Mouse (Mus musculus) MEL (cell line): ENCODE measurements at regions not wholly inside any gene's neighbourhood (a gene's known extent, or its start where the extent isn't known, plus 50 kb on each side); places are given as distances from the start of the nearest gene placed in this dataset.

Experiments
- DNase-seq: peaks from one replicate; pipeline ENCODE4 v3.0.0; 2011; ENCODE audit warnings: low read depth, low spot score
- H3K27ac ChIP-seq: 2 replicates; pipeline ENCODE4 v1.5.1; 2012; ENCODE audit warnings: low read depth, mild to moderate bottlenecking, control low read depth, low read length, moderate library complexity; ENCODE audit not compliant: control insufficient read depth
- H3K27me3 ChIP-seq, 2 experiments: fragments of 150-350 bp in 1 of 2; sonication (generic) in 1 of 2; 2 replicates each; pipeline ENCODE4 v1.6.1; 2012; ENCODE audit warnings: low read length in 2 of 2, mild to moderate bottlenecking in 2 of 2, improper control_type of control experiment in 1 of 2, moderate library complexity in 1 of 2; ENCODE audit not compliant: insufficient read depth in 2 of 2, control insufficient read depth in 1 of 2
- H3K36me3 ChIP-seq, 2 experiments: 2 replicates each; pipeline ENCODE4 v1.6.1; 2012 to 2014; ENCODE audit warnings: low read length in 2 of 2, improper control_type of control experiment in 1 of 2, inconsistent platforms in 1 of 2, mild to moderate bottlenecking in 1 of 2; ENCODE audit not compliant: insufficient read depth in 2 of 2, control insufficient read depth in 1 of 2
- H3K4me1 ChIP-seq, 2 experiments: fragments of 150-350 bp in 1 of 2; sonication (generic) in 1 of 2; 2 replicates each; pipeline ENCODE4 v1.6.1; 2012; ENCODE audit warnings: low read length in 2 of 2, improper control_type of control experiment in 1 of 2, mild to moderate bottlenecking in 1 of 2; ENCODE audit not compliant: insufficient read depth in 2 of 2, control insufficient read depth in 1 of 2
- H3K4me3 ChIP-seq, 2 experiments: fragments of 150-350 bp in 1 of 2; sonication (generic) in 1 of 2; 2 replicates each; pipeline ENCODE4 v1.5.1; 2012; ENCODE audit warnings: low read depth in 2 of 2, low read length in 2 of 2, mild to moderate bottlenecking in 2 of 2, moderate library complexity in 2 of 2, control low read depth in 1 of 2, improper control_type of control experiment in 1 of 2; ENCODE audit not compliant: control insufficient read depth in 1 of 2, insufficient read depth in 1 of 2
- H3K79me2 ChIP-seq: 2 replicates; pipeline ENCODE4 v1.6.1; 2012; ENCODE audit warnings: mild to moderate bottlenecking, low read length, moderate library complexity; ENCODE audit not compliant: control insufficient read depth, poor library complexity, insufficient read depth
- H3K9ac ChIP-seq: 2 replicates; pipeline ENCODE4 v1.6.1; 2012; ENCODE audit warnings: low read depth, mild to moderate bottlenecking, control low read depth, low read length, moderate library complexity; ENCODE audit not compliant: control insufficient read depth, poor library complexity, severe bottlenecking
- H3K9me3 ChIP-seq: fragments of 150-350 bp; sonication (generic); replicated peaks from 2 replicates; pipeline ENCODE4 v1.6.1; 2012; ENCODE audit warnings: mild to moderate bottlenecking, low read length, improper control_type of control experiment, moderate library complexity; ENCODE audit not compliant: insufficient read depth
- BHLHE40 ChIP-seq: IDR thresholded peaks from 2 replicates; pipeline ENCODE4 v1.6.1; 2012; ENCODE audit warnings: low read depth, mild to moderate bottlenecking, inconsistent platforms, low read length, improper control_type of control experiment, borderline replicate concordance
- CHD1 ChIP-seq: IDR thresholded peaks from 2 replicates; pipeline ENCODE4 v1.6.1; 2012; ENCODE audit warnings: low read depth, mild to moderate bottlenecking, inconsistent platforms, low read length, improper control_type of control experiment
- CHD2 ChIP-seq: IDR thresholded peaks from 2 replicates; pipeline ENCODE4 v1.6.1; 2011; ENCODE audit warnings: low read length, improper control_type of control experiment
- CTCF ChIP-seq, 3 experiments: IDR thresholded peaks in 2 of 3; conservative IDR thresholded peaks in 1 of 3; 2 replicates each; pipeline ENCODE4 v1.5.1; 2011 to 2012; ENCODE audit warnings: low read length in 3 of 3, low read depth in 2 of 3, mild to moderate bottlenecking in 2 of 3, improper control_type of control experiment in 1 of 3, inconsistent platforms in 1 of 3, mixed read lengths in 1 of 3, moderate library complexity in 1 of 3; ENCODE audit not compliant: control insufficient read depth in 1 of 3, insufficient read depth in 1 of 3, poor library complexity in 1 of 3, severe bottlenecking in 1 of 3
- EP300 ChIP-seq, 2 experiments: IDR thresholded peaks; 2 replicates each; pipeline ENCODE4 v1.6.1; 2011; ENCODE audit warnings: improper control_type of control experiment in 2 of 2, low read length in 2 of 2, low read depth in 1 of 2, mild to moderate bottlenecking in 1 of 2
- ETS1 ChIP-seq: IDR thresholded peaks from 2 replicates; pipeline ENCODE4 v1.6.1; 2012; ENCODE audit warnings: low read depth, mild to moderate bottlenecking, inconsistent platforms, low read length, improper control_type of control experiment, moderate library complexity
- GABPA ChIP-seq: IDR thresholded peaks from 2 replicates; pipeline ENCODE4 v1.6.1; 2012; ENCODE audit warnings: low read depth, mild to moderate bottlenecking, inconsistent platforms, low read length, improper control_type of control experiment, moderate library complexity
- GATA1 ChIP-seq: IDR thresholded peaks from 2 replicates; pipeline ENCODE4 v1.6.1; 2011; ENCODE audit warnings: low read depth, low read length, improper control_type of control experiment
- KAT2A ChIP-seq: conservative IDR thresholded peaks from 2 replicates; pipeline ENCODE4 v1.6.1; 2012; ENCODE audit warnings: low read depth, low read length, improper control_type of control experiment, inconsistent platforms
- MAZ ChIP-seq: IDR thresholded peaks from 2 replicates; pipeline ENCODE4 v1.6.1; 2012; ENCODE audit warnings: low read depth, mild to moderate bottlenecking, inconsistent platforms, low read length, improper control_type of control experiment
- NRF1 ChIP-seq: IDR thresholded peaks from 2 replicates; pipeline ENCODE4 v1.6.1; 2014; ENCODE audit warnings: low read depth, mild to moderate bottlenecking, inconsistent platforms, low read length, improper control_type of control experiment, moderate library complexity; ENCODE audit not compliant: poor library complexity, insufficient read depth, severe bottlenecking
- POLR2A ChIP-seq, 2 experiments: IDR thresholded peaks; 2 replicates each; pipeline ENCODE4 v1.6.1; 2011 to 2012; ENCODE audit warnings: low read length in 2 of 2, mild to moderate bottlenecking in 2 of 2, control low read depth in 1 of 2, improper control_type of control experiment in 1 of 2, low read depth in 1 of 2, moderate library complexity in 1 of 2; ENCODE audit not compliant: control insufficient read depth in 1 of 2, insufficient read depth in 1 of 2, poor library complexity in 1 of 2
- POLR2AphosphoS5 ChIP-seq: IDR thresholded peaks from 2 replicates; pipeline ENCODE4 v1.6.1; 2012; ENCODE audit warnings: low read depth, borderline replicate concordance, mild to moderate bottlenecking, inconsistent platforms, low read length, moderate library complexity, mixed read lengths
- RAD21 ChIP-seq: IDR thresholded peaks from 2 replicates; pipeline ENCODE4 v1.6.1; 2011; ENCODE audit warnings: mild to moderate bottlenecking, low read depth, low read length, improper control_type of control experiment
- RCOR1 ChIP-seq: IDR thresholded peaks from 2 replicates; pipeline ENCODE4 v1.6.1; 2012; ENCODE audit warnings: low read depth, mild to moderate bottlenecking, inconsistent platforms, low read length, improper control_type of control experiment
- SMC3 ChIP-seq: IDR thresholded peaks from 2 replicates; pipeline ENCODE4 v1.6.1; 2011; ENCODE audit warnings: low read depth, low read length, improper control_type of control experiment
- USF2 ChIP-seq, 2 experiments: IDR thresholded peaks; 2 replicates each; pipeline ENCODE4 v1.6.1; 2011 to 2012; ENCODE audit warnings: improper control_type of control experiment in 2 of 2, low read length in 2 of 2, borderline replicate concordance in 1 of 2, inconsistent platforms in 1 of 2, low read depth in 1 of 2, mild to moderate bottlenecking in 1 of 2; ENCODE audit not compliant: insufficient read depth in 1 of 2
- ZC3H11A ChIP-seq: IDR thresholded peaks from 2 replicates; pipeline ENCODE4 v1.6.1; 2012; ENCODE audit warnings: low read depth, mild to moderate bottlenecking, inconsistent platforms, low read length, improper control_type of control experiment
- ZNF384 ChIP-seq: IDR thresholded peaks from 2 replicates; pipeline ENCODE4 v1.6.1; 2012; ENCODE audit warnings: low read depth, mild to moderate bottlenecking, inconsistent platforms, low read length, improper control_type of control experiment

DNA sequence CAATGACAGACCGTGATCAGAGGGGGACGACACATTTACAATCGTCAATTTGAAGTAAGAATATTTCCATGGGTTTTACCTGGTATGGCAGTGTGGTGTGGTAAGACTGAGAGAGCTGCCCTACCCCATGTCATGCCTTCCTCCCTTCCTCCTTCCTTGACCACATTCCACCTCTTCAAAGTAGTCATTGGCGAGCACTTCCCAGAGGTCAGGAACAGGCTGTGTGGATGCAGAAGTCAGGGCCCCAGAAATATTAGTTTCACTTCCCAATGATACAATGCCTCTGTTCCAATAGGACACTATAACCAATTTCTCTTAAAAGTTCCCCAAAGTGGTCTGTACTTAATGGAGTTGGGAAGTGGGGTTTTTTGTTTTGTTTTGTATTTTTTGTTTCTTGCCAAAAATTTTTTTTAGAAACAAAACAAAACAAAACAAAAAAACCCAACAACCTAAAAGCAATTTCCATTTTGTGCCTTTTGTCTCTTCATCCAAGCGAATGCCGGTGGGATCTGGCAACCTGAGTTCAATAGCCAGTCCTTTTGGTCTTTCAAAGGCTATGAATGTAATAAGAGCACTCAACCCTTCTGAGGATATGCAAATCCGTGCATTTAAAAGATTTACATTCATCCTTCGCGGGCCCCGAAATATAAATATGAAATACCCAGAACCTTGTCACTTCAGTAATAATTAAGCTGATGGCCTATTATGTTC is 387.9 kb downstream of the Insc start:
- no peaks in the 10 kb centered on the region for H3K36me3 ChIP-seq
- DNase-seq, result no peak
- no peaks in the 10 kb centered on the region for H3K79me2 ChIP-seq
- no peaks in the 10 kb centered on the region for H3K9me3 ChIP-seq
- H3K27me3 ChIP-seq, result no peaks in the 10 kb centered on the region
- no peak overlapping the region for H3K27ac ChIP-seq
- TF ChIP-seq GABPA (no peak), GATA1 (no peak), POLR2A (IDR thresholded peaks at IDR 0.05; ENCODE audit: control insufficient read depth in 1 of 2, insufficient read depth in 1 of 2, low read depth in 1 of 2, low read length in 2 of 2, poor library complexity in 1 of 2) (no peak), CTCF (IDR thresholded peaks at IDR 0.05 in 2 of 3, conservative IDR thresholded peaks at IDR 0.05 in 1 of 3; ENCODE audit: control insufficient read depth in 1 of 3, insufficient read depth in 1 of 3, low read depth in 2 of 3, low read length in 3 of 3, poor library complexity in 1 of 3, severe bottlenecking in 1 of 3) (no peak)
- TF ChIP-seq, all 39 proteins: peak for 0
- Histone ChIP-seq H3K9ac (no peak overlapping the region), H3K4me1 (no peaks in the 10 kb centered on the region), H3K4me3 (no peak overlapping the region)

DNA sequence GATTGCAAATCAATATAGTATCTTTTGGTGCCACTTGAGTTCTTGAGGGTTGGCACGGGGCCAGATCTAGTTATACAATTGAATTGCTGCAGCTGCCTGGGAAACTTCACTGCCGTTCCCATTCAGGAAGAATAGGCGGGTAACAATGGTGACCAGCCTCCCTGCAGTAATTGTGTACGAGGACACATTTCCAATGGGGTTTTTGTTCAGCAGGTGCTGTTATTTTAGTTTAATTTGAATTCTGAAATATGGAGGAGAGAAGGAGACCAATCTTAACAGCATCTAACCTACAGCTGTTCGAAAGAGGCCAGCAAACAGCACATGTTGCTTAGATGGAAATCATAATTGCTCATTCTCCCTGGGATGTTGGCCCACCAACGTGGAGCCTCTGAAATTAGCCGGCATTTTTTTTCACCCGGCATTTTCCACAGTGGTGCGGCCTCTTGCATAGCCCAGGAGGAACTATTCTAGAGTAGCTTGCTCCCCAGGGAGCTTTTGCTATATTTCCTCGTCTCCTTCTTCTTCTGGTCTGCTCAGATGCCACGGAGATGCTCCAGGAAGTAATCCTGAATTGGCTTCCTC is 388.6 kb downstream of the Insc start:
- H3K36me3 ChIP-seq, result no peaks in the 10 kb centered on the region
- TF ChIP-seq CHD2 (no peak), SMC3 (no peak), EP300 (IDR thresholded peaks at IDR 0.05; ENCODE audit: low read depth in 1 of 2, low read length in 2 of 2) (no peak), MAZ (no peak), CHD1 (no peak), ZC3H11A (no peak), ETS1 (no peak), NRF1 (no peak), CTCF (IDR thresholded peaks at IDR 0.05 in 2 of 3, conservative IDR thresholded peaks at IDR 0.05 in 1 of 3; ENCODE audit: control insufficient read depth in 1 of 3, insufficient read depth in 1 of 3, low read depth in 2 of 3, low read length in 3 of 3, poor library complexity in 1 of 3, severe bottlenecking in 1 of 3) (no peak), USF2 (IDR thresholded peaks at IDR 0.05; ENCODE audit: borderline replicate concordance in 1 of 2, insufficient read depth in 1 of 2, low read depth in 1 of 2, low read length in 2 of 2) (no peak), ZNF384 (no peak), BHLHE40 (no peak), POLR2AphosphoS5 (no peak), KAT2A (no peak), RCOR1 (no peak), RAD21 (no peak)
- H3K4me3 ChIP-seq, result no peak overlapping the region
- no peaks in the 10 kb centered on the region for H3K9me3 ChIP-seq
- no peaks in the 10 kb centered on the region for H3K79me2 ChIP-seq
- no peaks in the 10 kb centered on the region for H3K4me1 ChIP-seq
- no peak overlapping the region for H3K9ac ChIP-seq
- no peak for DNase-seq
- no peak overlapping the region for H3K27ac ChIP-seq
- no peaks in the 10 kb centered on the region for H3K27me3 ChIP-seq
